Mouse (Mus musculus): ENCODE data around the gene Pcdh19. TPM values are rescaled to one million over a fixed set of nuclear protein-coding genes. Genes with fewer than 3 reads are reported as not detected.
A peak's percentile ranks its signal among the peaks of the same experiment; 100 is the strongest.

Gene Pcdh19
- polyA plus RNA-seq, 1 experiment = 9.7 TPM

DNA sequence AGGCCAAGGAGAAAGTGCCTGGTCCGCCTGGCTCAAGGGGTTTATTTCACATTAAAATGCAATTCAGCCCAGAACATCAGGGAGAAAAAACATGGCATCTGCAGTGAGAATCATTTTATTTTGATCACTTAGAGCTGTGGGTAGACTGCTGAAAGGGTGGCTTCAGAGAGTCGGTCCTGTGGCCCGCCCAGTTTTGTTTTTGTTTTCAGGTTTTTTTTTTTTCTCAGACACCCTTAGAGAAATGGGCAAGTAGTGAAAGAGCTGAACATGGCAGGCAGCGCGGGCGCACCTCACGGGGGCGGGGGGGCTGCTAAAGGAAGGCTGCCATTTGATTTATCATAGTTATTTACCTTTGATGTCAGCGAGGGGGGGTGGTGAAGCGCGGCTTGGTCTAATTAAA, 2.0 kb upstream of the Pcdh19 start:
- no peaks in the 10 kb centered on the region for H3K27me3 ChIP-seq (ENCODE audit: control insufficient read depth, insufficient read depth, insufficient read length)
- no peaks in the 10 kb centered on the region for H3K36me3 ChIP-seq (ENCODE audit: control insufficient read depth, insufficient read depth)
- peak overlapping the region; percentile 75 for H3K4me2 ChIP-seq (ENCODE audit: low read depth)
- H3K4me3 ChIP-seq = peak overlapping the region; percentile 65
- H3ac ChIP-seq (ENCODE audit: control insufficient read depth, insufficient read length) = no peak overlapping the region
- TF ChIP-seq TCF3 (IDR thresholded peaks at IDR 0.05; ENCODE audit: insufficient read length, low read depth) = no peak
- peaks cover 10% of the 10 kb centered on the region for H3K79me2 ChIP-seq (ENCODE audit: control insufficient read depth, insufficient read depth)

DNA sequence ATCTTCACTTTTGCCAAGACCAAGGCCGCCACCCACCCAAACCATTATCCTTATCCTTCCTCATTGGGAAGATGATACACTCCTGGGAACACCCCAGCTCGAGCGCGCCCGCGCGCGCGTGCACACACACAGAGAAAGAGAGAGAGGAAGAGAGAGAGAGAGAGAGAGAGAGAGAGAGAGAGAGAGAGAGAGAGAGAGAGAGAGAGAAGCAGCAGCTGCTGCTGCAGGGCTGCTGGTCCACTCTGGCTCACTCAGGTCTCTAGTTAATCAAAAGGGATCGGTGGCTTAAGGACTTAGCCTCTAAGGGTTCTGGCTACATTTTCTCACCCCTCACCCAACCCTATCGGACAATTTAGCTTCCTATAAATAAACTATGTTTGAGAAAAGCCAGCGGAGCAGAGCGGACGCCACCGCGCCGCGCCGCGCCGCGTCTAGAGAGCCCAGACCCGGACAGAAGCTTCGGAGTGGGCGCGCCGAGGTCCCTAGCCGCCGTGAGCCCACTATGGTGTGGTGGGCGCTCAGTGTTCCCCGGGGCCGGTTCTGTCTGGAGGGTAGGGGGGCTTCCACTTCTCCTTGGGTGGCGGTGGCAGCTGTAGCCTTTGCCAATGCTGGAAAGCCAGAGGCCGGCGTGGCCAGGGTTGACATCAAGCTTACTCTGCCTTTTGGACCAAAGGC, 926 bp upstream of the Pcdh19 start:
- TF ChIP-seq SRF (IDR thresholded peaks at IDR 0.05; ENCODE audit: control insufficient read depth, insufficient read length, low read depth) (no peak), POLR2AphosphoS2 (IDR thresholded peaks at IDR 0.05; ENCODE audit: insufficient read length, low read depth) (no peak)
- peak overlapping the region; percentile 75 for H3K4me2 ChIP-seq (ENCODE audit: low read depth)
- H3K79me2 ChIP-seq (ENCODE audit: control insufficient read depth, insufficient read depth) = peaks cover 21% of the 10 kb centered on the region
- H3K36me3 ChIP-seq (ENCODE audit: control insufficient read depth, insufficient read depth) = no peaks in the 10 kb centered on the region
- no peak overlapping the region for H3ac ChIP-seq (ENCODE audit: control insufficient read depth, insufficient read length)
- H3K4me3 ChIP-seq = peak overlapping the region; percentile 65
- no peaks in the 10 kb centered on the region for H3K27me3 ChIP-seq (ENCODE audit: control insufficient read depth, insufficient read depth, insufficient read length)

DNA sequence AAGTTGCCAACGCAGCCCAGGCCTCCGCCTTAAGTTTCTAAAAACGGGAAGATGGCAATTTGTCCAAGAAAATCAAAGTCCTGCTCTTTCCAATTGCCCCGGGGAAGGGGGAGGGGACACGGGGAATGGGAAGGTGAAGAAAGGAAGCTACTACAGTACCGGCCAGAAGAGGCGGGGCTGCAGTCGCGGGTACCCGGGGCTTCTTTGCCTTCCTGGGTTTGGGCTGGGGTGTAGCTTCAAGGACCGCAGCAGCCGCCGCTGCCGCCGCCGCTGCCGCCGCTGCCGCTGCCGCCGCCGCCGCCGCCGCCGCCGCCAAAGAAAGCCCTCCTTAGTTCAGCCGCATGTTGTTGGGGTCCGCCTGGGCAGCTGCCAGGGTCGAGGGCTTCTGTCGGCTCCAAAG, 631 bp downstream of the Pcdh19 start:
- Histone ChIP-seq H3ac (ENCODE audit: control insufficient read depth, insufficient read length) (peak overlapping the region; percentile 42), H3K27me3 (ENCODE audit: control insufficient read depth, insufficient read depth, insufficient read length) (no peaks in the 10 kb centered on the region), H3K4me2 (ENCODE audit: low read depth) (peak overlapping the region; percentile 48), H3K36me3 (ENCODE audit: control insufficient read depth, insufficient read depth) (no peaks in the 10 kb centered on the region), H3K4me3 (peak overlapping the region; percentile 65), H3K79me2 (ENCODE audit: control insufficient read depth, insufficient read depth) (peaks cover 36% of the 10 kb centered on the region)
- no peak for TF ChIP-seq POLR2A (IDR thresholded peaks at IDR 0.05; ENCODE audit: insufficient read length, low read depth)
- no peak for TF ChIP-seq MAX (IDR thresholded peaks at IDR 0.05; ENCODE audit: low read depth)
- TF ChIP-seq REST (IDR thresholded peaks at IDR 0.05; ENCODE audit: insufficient read depth, insufficient read length) = no peak
- no peak for TF ChIP-seq TCF12 (IDR thresholded peaks at IDR 0.05; ENCODE audit: insufficient read depth, poor library complexity, severe bottlenecking)
- no peak for TF ChIP-seq USF1 (IDR thresholded peaks at IDR 0.05; ENCODE audit: low read depth)
- no peak for TF ChIP-seq E2F4 (IDR thresholded peaks at IDR 0.05; ENCODE audit: insufficient read depth)
- no peak for TF ChIP-seq CEBPB (IDR thresholded peaks at IDR 0.05; ENCODE audit: insufficient read depth, poor library complexity, severe bottlenecking)
- no peak for TF ChIP-seq SRF (IDR thresholded peaks at IDR 0.05; ENCODE audit: control insufficient read depth, insufficient read length, low read depth)
- TF ChIP-seq MYOD1 (IDR thresholded peaks at IDR 0.05; ENCODE audit: control insufficient read depth in 1 of 3, insufficient read length in 2 of 3, low read depth in 2 of 3) = no peak
- no peak for TF ChIP-seq MYOG (IDR thresholded peaks at IDR 0.05; ENCODE audit: control insufficient read depth in 1 of 3, insufficient read depth in 1 of 3, insufficient read length in 2 of 3, low read depth in 2 of 3)
- TF ChIP-seq TCF3 (IDR thresholded peaks at IDR 0.05; ENCODE audit: insufficient read length, low read depth) = no peak
- TF ChIP-seq POLR2AphosphoS2 (IDR thresholded peaks at IDR 0.05; ENCODE audit: insufficient read length, low read depth) = no peak

DNA sequence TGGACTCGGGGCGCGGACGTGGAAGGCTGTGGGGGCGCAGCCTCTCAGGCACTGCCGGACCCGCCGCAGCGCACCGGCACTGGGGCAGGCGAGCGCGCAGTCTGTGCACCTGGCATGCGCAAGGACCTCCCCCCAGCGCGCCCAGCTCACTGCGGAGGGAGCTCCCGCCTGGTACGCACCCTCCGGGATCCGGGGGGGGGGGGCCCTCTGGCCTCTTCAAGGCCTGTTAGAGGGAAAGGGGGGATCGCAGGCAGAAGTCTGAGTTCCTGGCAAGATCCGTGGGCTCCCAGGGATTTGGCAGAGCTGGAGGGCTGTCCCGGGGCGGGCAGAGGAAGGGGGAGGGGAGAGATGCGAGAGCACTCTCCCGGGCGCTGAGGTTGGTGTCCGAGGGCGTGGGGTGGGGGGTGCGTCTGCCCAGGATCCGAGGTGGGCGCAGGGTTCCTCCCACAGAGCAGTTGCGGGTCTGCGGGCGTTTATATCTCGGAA, 1.1 kb downstream of the Pcdh19 start:
- Histone ChIP-seq H3ac (ENCODE audit: control insufficient read depth, insufficient read length) (peak overlapping the region; percentile 42), H3K4me3 (peak overlapping the region; percentile 65), H3K27me3 (ENCODE audit: control insufficient read depth, insufficient read depth, insufficient read length) (no peaks in the 10 kb centered on the region), H3K36me3 (ENCODE audit: control insufficient read depth, insufficient read depth) (no peaks in the 10 kb centered on the region), H3K79me2 (ENCODE audit: control insufficient read depth, insufficient read depth) (peaks cover 41% of the 10 kb centered on the region), H3K4me2 (ENCODE audit: low read depth) (peak overlapping the region; percentile 14)
- TF ChIP-seq MYOD1 (IDR thresholded peaks at IDR 0.05; ENCODE audit: control insufficient read depth in 1 of 3, insufficient read length in 2 of 3, low read depth in 2 of 3) = peak in 2 of 3 experiments; percentile 43 to 70
- TF ChIP-seq MYOG (IDR thresholded peaks at IDR 0.05; ENCODE audit: control insufficient read depth in 1 of 3, insufficient read depth in 1 of 3, insufficient read length in 2 of 3, low read depth in 2 of 3) = peak in 2 of 3 experiments; percentile 36 to 51
- no peak for TF ChIP-seq CEBPB (IDR thresholded peaks at IDR 0.05; ENCODE audit: insufficient read depth, poor library complexity, severe bottlenecking)
- no peak for TF ChIP-seq E2F4 (IDR thresholded peaks at IDR 0.05; ENCODE audit: insufficient read depth)
- peak; percentile 63 for TF ChIP-seq POLR2AphosphoS2 (IDR thresholded peaks at IDR 0.05; ENCODE audit: insufficient read length, low read depth)
- peak; percentile 56 for TF ChIP-seq POLR2A (IDR thresholded peaks at IDR 0.05; ENCODE audit: insufficient read length, low read depth)

DNA sequence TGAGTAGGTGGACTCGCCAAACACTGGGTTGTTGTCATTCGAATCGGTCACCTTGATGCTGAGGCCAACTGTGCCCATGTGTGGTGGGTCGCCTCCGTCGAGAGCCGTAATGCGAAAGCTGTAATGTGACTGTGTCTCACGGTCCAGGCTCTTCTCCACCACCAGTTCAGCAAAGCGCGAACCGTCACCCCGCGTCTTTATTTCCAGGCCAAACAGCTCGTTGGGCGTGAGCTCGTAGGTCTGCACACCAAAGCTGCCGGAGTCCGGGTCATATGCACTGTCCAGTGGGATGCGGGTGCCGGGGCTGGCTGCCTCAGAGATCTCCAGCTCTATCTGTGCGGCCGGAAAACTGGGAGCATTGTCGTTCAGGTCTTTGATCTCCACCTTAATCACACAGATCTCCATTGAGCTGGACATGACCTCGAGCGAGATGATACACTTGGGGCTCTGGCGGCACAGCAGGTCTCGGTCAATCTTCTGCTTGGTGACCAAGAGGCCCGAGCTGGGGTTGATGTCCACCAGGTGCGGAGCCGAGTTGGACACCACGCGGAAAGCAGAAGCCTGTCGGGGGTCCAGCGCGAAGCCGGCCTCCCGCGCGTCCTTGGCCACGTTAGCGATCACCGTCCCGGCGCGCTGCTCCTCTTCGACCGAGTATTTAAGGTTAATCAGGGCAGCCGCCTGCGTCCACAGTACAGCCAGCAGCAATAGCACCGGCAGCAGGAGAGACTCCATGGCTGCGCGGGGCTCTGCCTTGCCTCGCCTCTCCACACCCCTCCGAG, 2.1 kb downstream of the Pcdh19 start:
- Histone ChIP-seq H3K27me3 (ENCODE audit: control insufficient read depth, insufficient read depth, insufficient read length) (no peaks in the 10 kb centered on the region), H3K4me3 (peak overlapping the region; percentile 65), H3ac (ENCODE audit: control insufficient read depth, insufficient read length) (peak overlapping the region; percentile 42), H3K36me3 (ENCODE audit: control insufficient read depth, insufficient read depth) (no peaks in the 10 kb centered on the region), H3K79me2 (ENCODE audit: control insufficient read depth, insufficient read depth) (peaks cover 50% of the 10 kb centered on the region), H3K4me2 (ENCODE audit: low read depth) (peak overlapping the region; percentile 68)
- TF ChIP-seq MAX (IDR thresholded peaks at IDR 0.05; ENCODE audit: low read depth) (no peak), USF1 (IDR thresholded peaks at IDR 0.05; ENCODE audit: low read depth) (no peak), MYOD1 (IDR thresholded peaks at IDR 0.05; ENCODE audit: control insufficient read depth in 1 of 3, insufficient read length in 2 of 3, low read depth in 2 of 3) (no peak), POLR2A (IDR thresholded peaks at IDR 0.05; ENCODE audit: insufficient read length, low read depth) (no peak), POLR2AphosphoS2 (IDR thresholded peaks at IDR 0.05; ENCODE audit: insufficient read length, low read depth) (no peak), REST (IDR thresholded peaks at IDR 0.05; ENCODE audit: insufficient read depth, insufficient read length) (no peak), TCF3 (IDR thresholded peaks at IDR 0.05; ENCODE audit: insufficient read length, low read depth) (no peak), MYOG (IDR thresholded peaks at IDR 0.05; ENCODE audit: control insufficient read depth in 1 of 3, insufficient read depth in 1 of 3, insufficient read length in 2 of 3, low read depth in 2 of 3) (no peak), SRF (IDR thresholded peaks at IDR 0.05; ENCODE audit: control insufficient read depth, insufficient read length, low read depth) (no peak), E2F4 (IDR thresholded peaks at IDR 0.05; ENCODE audit: insufficient read depth) (no peak), CEBPB (IDR thresholded peaks at IDR 0.05; ENCODE audit: insufficient read depth, poor library complexity, severe bottlenecking) (no peak), TCF12 (IDR thresholded peaks at IDR 0.05; ENCODE audit: insufficient read depth, poor library complexity, severe bottlenecking) (no peak)
